Mouse (Mus musculus) small intestine, adult 2 months (tissue): ENCODE measurements around the gene Steap2. TPM values are rescaled to one million over a fixed set of nuclear protein-coding genes. Genes with fewer than 3 reads are reported as not detected.

Experiments
- H3K27ac ChIP-seq: fragments of 200-500 bp; 2 replicates; pipeline ENCODE4 v1.5.1; 2012; ENCODE audit warnings: low read depth, low read length, control low read depth, inconsistent platforms; ENCODE audit not compliant: insufficient read depth
- H3K27me3 ChIP-seq: fragments of 200-500 bp; 2 replicates; pipeline ENCODE4 v1.6.1; 2012; ENCODE audit warnings: mild to moderate bottlenecking, moderate library complexity, low read length, inconsistent platforms; ENCODE audit not compliant: control insufficient read depth, insufficient read depth
- H3K36me3 ChIP-seq: fragments of 200-500 bp; 2 replicates; pipeline ENCODE4 v1.6.1; 2012; ENCODE audit warnings: mild to moderate bottlenecking, low read length, control low read depth, inconsistent platforms; ENCODE audit not compliant: control insufficient read depth, insufficient read depth
- H3K4me1 ChIP-seq: fragments of 200-500 bp; 2 replicates; pipeline ENCODE4 v1.6.1; 2012; ENCODE audit warnings: low read length, inconsistent platforms, mixed read lengths; ENCODE audit not compliant: control insufficient read depth, insufficient read depth, insufficient read length
- H3K4me3 ChIP-seq: fragments of 200-500 bp; 2 replicates; pipeline ENCODE4 v1.5.1; 2012; ENCODE audit warnings: low read depth, mild to moderate bottlenecking, control low read depth, inconsistent platforms, low read length, moderate library complexity
- CTCF ChIP-seq: fragments of 200-500 bp; IDR thresholded peaks from 2 replicates; pipeline ENCODE4 v1.5.1; 2012; ENCODE audit warnings: low read depth, mild to moderate bottlenecking, control low read depth, inconsistent platforms, low read length, moderate library complexity, mixed read lengths; ENCODE audit not compliant: insufficient replicate concordance, insufficient read length; ENCODE audit errors: extremely low read depth
- POLR2A ChIP-seq: fragments of 200-500 bp; IDR thresholded peaks from 2 replicates; pipeline ENCODE4 v1.6.1; 2012; ENCODE audit warnings: low read depth, mild to moderate bottlenecking, control low read depth, inconsistent platforms, low read length, moderate library complexity
- WGBS: fragments of 180-500 bp; shearing (Covaris S2); methylation state at CpG from one replicate; pipeline ENCODE4 v1.1.7; 2018; 5-methylcytosine and 5-hydroxymethylcytosine counted together
- polyA plus RNA-seq: library from polyadenylated mRNA; depleted of rRNA; stranded (reverse); fragments of >200 nt; gene quantifications from 2 replicates; pipeline ENCODE4 v1.2.3, GENCODE M21; 2012; rRNA removed

Gene Steap2
- 1.1 and 1.3 TPM in 2 replicates for polyA plus RNA-seq

GRCm38 (mm10) chr5:5693956-5694653, at the start of gene Steap2:
TSS of gene Steap2 (minus strand) at chr5:5694578.
- WGBS = 1% methylated on average over 66 of the region's 66 CpGs
- no peak for TF ChIP-seq CTCF
- TF ChIP-seq POLR2A = 0 out of 2 replicates have a peak, but pooled peaks have one; percentile 10
- H3K4me3 ChIP-seq = peak within 1 kb of the TSS; percentile 97
- no peaks in the 10 kb centered on the region for H3K36me3 ChIP-seq
- no peak within 1 kb of the TSS for H3K27ac ChIP-seq
- H3K27me3 ChIP-seq = no peaks in the 10 kb centered on the region
- peaks cover under 1% of the 10 kb centered on the region for H3K4me1 ChIP-seq

DNA sequence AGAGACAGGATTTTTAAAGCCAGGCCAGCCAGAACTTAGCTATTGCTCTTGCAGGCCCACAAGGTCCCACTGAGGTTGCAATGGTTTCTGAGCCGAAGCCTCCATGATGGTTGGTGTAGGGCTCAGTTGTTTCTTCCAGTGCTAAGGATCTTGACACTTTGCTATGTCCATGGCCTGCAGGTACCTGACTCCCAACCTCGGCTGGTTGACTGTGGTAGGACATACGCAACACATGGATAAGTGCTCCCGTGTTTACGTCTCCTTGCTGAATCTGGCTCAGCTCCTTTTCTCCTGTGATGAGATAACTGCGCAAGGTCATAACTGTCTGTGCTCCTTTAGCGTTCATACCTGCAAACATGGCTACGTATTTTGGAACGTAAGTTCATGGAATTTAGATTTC, 40.1 kb upstream of the Steap2 start:
- no peaks in the 10 kb centered on the region for H3K27me3 ChIP-seq

GRCm38 (mm10) chr5:5732858-5733257, 38.5 kb upstream of the Steap2 start:
- Histone ChIP-seq H3K4me1 (peaks cover 3% of the 10 kb centered on the region; the same call in 1 of the 2 replicates), H3K27me3 (no peaks in the 10 kb centered on the region), H3K36me3 (no peaks in the 10 kb centered on the region), H3K27ac (no peak overlapping the region), H3K4me3 (no peak overlapping the region)
- WGBS = 19% methylated on average over 2 of the region's 2 CpGs
- TF ChIP-seq CTCF = no peak
- no peak for TF ChIP-seq POLR2A

More for the DNA sequence above, 40.1 kb upstream of the Steap2 start:
- no peak for TF ChIP-seq CTCF
- no peak for TF ChIP-seq POLR2A
- 95% methylated on average over 9 of the region's 9 CpGs for WGBS
- H3K27ac ChIP-seq = no peak overlapping the region
- no peak overlapping the region for H3K4me3 ChIP-seq
- peaks cover 3% of the 10 kb centered on the region; the same call in 1 of the 2 replicates for H3K4me1 ChIP-seq
- no peaks in the 10 kb centered on the region for H3K36me3 ChIP-seq

DNA sequence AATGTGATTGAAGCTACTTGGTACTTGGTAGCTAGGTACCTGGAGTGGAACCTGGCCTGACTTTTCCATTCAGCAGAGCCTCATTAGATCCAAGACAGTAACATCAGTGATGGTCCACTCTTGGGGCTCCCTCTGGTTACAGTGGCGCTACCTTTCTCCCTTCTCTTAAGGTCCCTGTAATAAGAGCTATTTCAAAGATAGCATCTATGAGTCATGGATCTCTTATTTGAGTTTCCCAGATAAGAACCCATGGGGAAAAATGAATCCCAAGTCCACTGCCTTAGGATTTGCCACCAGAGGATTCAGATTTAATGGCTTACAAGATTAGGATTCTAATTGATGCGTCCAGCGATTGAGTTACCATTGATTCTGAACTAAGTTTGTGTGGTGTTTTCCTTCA, 37.8 kb upstream of the Steap2 start:
- Histone ChIP-seq H3K4me1 (peaks cover 3% of the 10 kb centered on the region; the same call in 1 of the 2 replicates), H3K4me3 (no peak overlapping the region), H3K36me3 (no peaks in the 10 kb centered on the region), H3K27me3 (no peaks in the 10 kb centered on the region), H3K27ac (no peak overlapping the region)
- TF ChIP-seq POLR2A = no peak
- TF ChIP-seq CTCF = no peak
- WGBS = 50% methylated on average over 3 of the region's 3 CpGs

- 85% methylated on average over 4 of the region's 4 CpGs for WGBS
- TF ChIP-seq CTCF (no peak), POLR2A (no peak)
- no peak overlapping the region for H3K27ac ChIP-seq
- no peaks in the 10 kb centered on the region for H3K36me3 ChIP-seq
- no peaks in the 10 kb centered on the region for H3K27me3 ChIP-seq
- no peak overlapping the region for H3K4me3 ChIP-seq
- H3K4me1 ChIP-seq = peaks cover 3% of the 10 kb centered on the region; the same call in 1 of the 2 replicates
These were observed 35.5 kb upstream of the Steap2 start for GRCm38 (mm10) chr5:5729904-5730303.

DNA sequence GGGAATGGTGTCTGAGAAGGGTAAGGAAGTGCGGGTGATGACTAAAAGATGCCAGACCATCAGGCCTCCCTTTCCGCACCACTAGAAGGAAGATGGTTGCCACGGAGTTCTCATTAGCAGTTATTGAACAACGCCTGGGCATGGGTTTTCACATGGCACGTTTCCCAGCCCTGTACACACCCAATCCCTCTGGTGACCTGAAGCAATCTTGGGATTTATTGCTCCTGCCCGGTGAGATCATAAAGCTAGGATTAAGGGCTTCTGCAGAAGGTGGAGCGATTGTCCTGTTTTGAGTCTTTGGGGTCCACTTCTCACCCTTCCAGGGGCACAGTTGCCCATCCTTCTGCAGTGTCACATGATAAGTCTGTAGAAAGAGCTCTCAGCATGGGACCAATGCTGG, 27.8 kb upstream of the Steap2 start:
- H3K4me3 ChIP-seq = no peak overlapping the region
- no peak overlapping the region for H3K27ac ChIP-seq
- H3K27me3 ChIP-seq = no peaks in the 10 kb centered on the region
- peaks cover 5% of the 10 kb centered on the region; the same call in 1 of the 2 replicates for H3K4me1 ChIP-seq
- H3K36me3 ChIP-seq = no peaks in the 10 kb centered on the region
- 35% methylated on average over 7 of the region's 7 CpGs for WGBS
- TF ChIP-seq CTCF (no peak), POLR2A (no peak)

GRCm38 (mm10) chr5:5711032-5711431, 16.7 kb upstream of the Steap2 start:
- H3K27ac ChIP-seq = no peak overlapping the region
- TF ChIP-seq CTCF (no peak), POLR2A (no peak)
- H3K36me3 ChIP-seq = no peaks in the 10 kb centered on the region
- H3K4me1 ChIP-seq = no peaks in the 10 kb centered on the region; the same call in 1 of the 2 replicates
- H3K27me3 ChIP-seq = no peaks in the 10 kb centered on the region
- H3K4me3 ChIP-seq = no peak overlapping the region
- 74% methylated on average over 4 of the region's 4 CpGs for WGBS
